Mouse (Mus musculus): ENCODE data around the gene Gna14.

GRCm38 (mm10) chr19:16386514-16386913 lies 49.0 kb upstream of the Gna14 start:
- no peak for TF ChIP-seq CTCF (IDR thresholded peaks at IDR 0.05; ENCODE audit: borderline replicate concordance, control insufficient read depth, extremely low read depth, insufficient read depth, low read length, poor library complexity)
- TF ChIP-seq POLR2A (IDR thresholded peaks at IDR 0.05; ENCODE audit: control insufficient read depth, extremely low read depth, insufficient read depth, low read length, poor library complexity) = no peak
